Mouse (Mus musculus): ENCODE results near the gene Ssh2. TPM values are rescaled to one million over a fixed set of nuclear protein-coding genes. Genes with fewer than 3 reads are reported as not detected.

Ssh2 gene
- polyA plus RNA-seq, 1 experiment from 2014 or later, result 19.2 TPM

- ATAC-seq, result no peak
- no peaks in the 10 kb centered on the region for H3K27me3 ChIP-seq
- H3K27ac ChIP-seq, result peak overlapping the region; percentile 89
- H3K4me3 ChIP-seq (replicated peaks), result peak overlapping the region; percentile 97
- H3K36me3 ChIP-seq, result 0 out of 2 replicates have a peak, but pooled peaks cover 3% of the 10 kb centered on the region
- H3K9ac ChIP-seq (replicated peaks), result peak overlapping the region; percentile 97
- 0% methylated on average over 16 of the region's 18 CpGs for WGBS
- H3K9me3 ChIP-seq, result no peaks in the 10 kb centered on the region
- peaks cover 76% of the 10 kb centered on the region for H3K4me1 ChIP-seq (replicated peaks)
- H3K4me2 ChIP-seq (replicated peaks), result peak overlapping the region; percentile 98
Observed at GRCm38 (mm10) chr11:77492311-77492871, 276.3 kb downstream of the Ssh2 start.

GRCm38 (mm10) chr11:77492911-77493332, 276.8 kb downstream of the Ssh2 start:
- Histone ChIP-seq H3K9ac (replicated peaks) (peak overlapping the region; percentile 97), H3K27me3 (no peaks in the 10 kb centered on the region), H3K36me3 (0 out of 2 replicates have a peak, but pooled peaks cover 3% of the 10 kb centered on the region), H3K4me1 (replicated peaks) (peaks cover 76% of the 10 kb centered on the region), H3K4me2 (replicated peaks) (peak overlapping the region; percentile 98), H3K4me3 (replicated peaks) (peak overlapping the region; percentile 97), H3K27ac (peak overlapping the region; percentile 89), H3K9me3 (no peaks in the 10 kb centered on the region)
- WGBS, result 1% methylated on average over 28 of the region's 32 CpGs
- ATAC-seq, result peak; percentile 73

- H3K4me2 ChIP-seq (replicated peaks), result peak within 1 kb of the TSS; percentile 98
- H3K36me3 ChIP-seq, result peaks cover 3% of the 10 kb centered on the region; the same call in 1 of the 2 replicates
- peak within 1 kb of the TSS; percentile 97 for H3K4me3 ChIP-seq (replicated peaks)
- peak within 1 kb of the TSS; percentile 97 for H3K9ac ChIP-seq (replicated peaks)
- WGBS, result under 1% methylated on average over 55 of the region's 74 CpGs
- H3K27ac ChIP-seq, result peak within 1 kb of the TSS; percentile 89
- no peaks in the 10 kb centered on the region for H3K27me3 ChIP-seq
- H3K9me3 ChIP-seq, result no peaks in the 10 kb centered on the region
- H3K4me1 ChIP-seq (replicated peaks), result peaks cover 76% of the 10 kb centered on the region
- no peak for ATAC-seq
Observed at GRCm38 (mm10) chr11:77493512-77494343, 277.6 kb downstream of the Ssh2 start, which contains the start of gene Git1. TSS of gene Git1 (plus strand) at chr11:77493562.

- Histone ChIP-seq H3K4me3 (replicated peaks) (peak overlapping the region; percentile 97), H3K36me3 (peaks cover 9% of the 10 kb centered on the region), H3K27ac (peak overlapping the region; percentile 89), H3K4me2 (replicated peaks) (peak overlapping the region; percentile 98), H3K9me3 (no peaks in the 10 kb centered on the region), H3K9ac (replicated peaks) (peak overlapping the region; percentile 97), H3K27me3 (no peaks in the 10 kb centered on the region), H3K4me1 (replicated peaks) (peaks cover 78% of the 10 kb centered on the region)
- ATAC-seq, result no peak
- WGBS, result 34% methylated on average over 4 of the region's 4 CpGs
Observed at GRCm38 (mm10) chr11:77494344-77494676, 278.2 kb downstream of the Ssh2 start.

- Histone ChIP-seq H3K4me2 (replicated peaks) (peak overlapping the region; percentile 98), H3K4me1 (replicated peaks) (peaks cover 78% of the 10 kb centered on the region), H3K27ac (0 out of 2 replicates have a peak overlapping the region, but pooled peaks have one; percentile 89), H3K4me3 (replicated peaks) (peak overlapping the region; percentile 97), H3K9ac (replicated peaks) (peak overlapping the region; percentile 97), H3K9me3 (no peaks in the 10 kb centered on the region), H3K27me3 (no peaks in the 10 kb centered on the region), H3K36me3 (peaks cover 14% of the 10 kb centered on the region)
- 70% methylated on average over 6 of the region's 6 CpGs for WGBS
- ATAC-seq, result no peak
Observed at GRCm38 (mm10) chr11:77494782-77495181, 278.7 kb downstream of the Ssh2 start.

- Histone ChIP-seq H3K4me2 (replicated peaks) (peak overlapping the region; percentile 98), H3K9ac (replicated peaks) (peak overlapping the region; percentile 97; the same call in 1 of the 2 replicates), H3K4me1 (replicated peaks) (peaks cover 79% of the 10 kb centered on the region), H3K36me3 (peaks cover 21% of the 10 kb centered on the region), H3K4me3 (replicated peaks) (peak overlapping the region; percentile 97; the same call in 1 of the 2 replicates), H3K27ac (no peak overlapping the region), H3K27me3 (no peaks in the 10 kb centered on the region), H3K9me3 (no peaks in the 10 kb centered on the region)
- no peak for ATAC-seq
Observed at GRCm38 (mm10) chr11:77495507-77495906, 279.4 kb downstream of the Ssh2 start.

GRCm38 (mm10) chr11:77497341-77497756, 281.3 kb downstream of the Ssh2 start:
- ATAC-seq, result no peak
- H3K36me3 ChIP-seq, result peaks cover 27% of the 10 kb centered on the region
- no peaks in the 10 kb centered on the region for H3K27me3 ChIP-seq
- 21% methylated on average over 6 of the region's 6 CpGs for WGBS
- no peaks in the 10 kb centered on the region for H3K9me3 ChIP-seq
- H3K27ac ChIP-seq, result peak overlapping the region; percentile 44; the same call in 1 of the 2 replicates
- no peak overlapping the region for H3K4me3 ChIP-seq (replicated peaks)
- H3K4me2 ChIP-seq (replicated peaks), result no peak overlapping the region
- no peak overlapping the region for H3K9ac ChIP-seq (replicated peaks)
- H3K4me1 ChIP-seq (replicated peaks), result peaks cover 70% of the 10 kb centered on the region

- 15% methylated on average over 4 of the region's 4 CpGs for WGBS
- Histone ChIP-seq H3K4me3 (replicated peaks) (no peak overlapping the region), H3K4me2 (replicated peaks) (no peak overlapping the region), H3K27me3 (no peaks in the 10 kb centered on the region), H3K9ac (replicated peaks) (peak overlapping the region; percentile 36; the same call in 1 of the 2 replicates), H3K4me1 (replicated peaks) (peaks cover 65% of the 10 kb centered on the region), H3K36me3 (peaks cover 32% of the 10 kb centered on the region), H3K27ac (peak overlapping the region; percentile 44), H3K9me3 (no peaks in the 10 kb centered on the region)
- no peak for ATAC-seq
Observed at GRCm38 (mm10) chr11:77497851-77498250, 281.8 kb downstream of the Ssh2 start.

GRCm38 (mm10) chr11:77498261-77499139, 282.4 kb downstream of the Ssh2 start:
- no peak for ATAC-seq
- Histone ChIP-seq H3K4me1 (replicated peaks) (peaks cover 65% of the 10 kb centered on the region), H3K9me3 (no peaks in the 10 kb centered on the region)

GRCm38 (mm10) chr11:77499354-77499753, 283.3 kb downstream of the Ssh2 start:
- Histone ChIP-seq H3K4me3 (replicated peaks) (no peak overlapping the region), H3K27ac (no peak overlapping the region), H3K27me3 (no peaks in the 10 kb centered on the region), H3K4me2 (replicated peaks) (no peak overlapping the region), H3K36me3 (peaks cover 47% of the 10 kb centered on the region), H3K4me1 (replicated peaks) (peaks cover 59% of the 10 kb centered on the region), H3K9me3 (no peaks in the 10 kb centered on the region), H3K9ac (replicated peaks) (no peak overlapping the region)
- 87% methylated on average over 7 of the region's 7 CpGs for WGBS
- ATAC-seq, result no peak

More at GRCm38 (mm10) chr11:77498261-77499139, 282.4 kb downstream of the Ssh2 start:
- H3K9ac ChIP-seq (replicated peaks), result peak overlapping the region; percentile 36; the same call in 1 of the 2 replicates
- H3K27me3 ChIP-seq, result no peaks in the 10 kb centered on the region
- 69% methylated on average over 12 of the region's 12 CpGs for WGBS
- no peak overlapping the region for H3K4me3 ChIP-seq (replicated peaks)
- no peak overlapping the region for H3K4me2 ChIP-seq (replicated peaks)
- peak overlapping the region; percentile 44 for H3K27ac ChIP-seq
- H3K36me3 ChIP-seq, result peaks cover 38% of the 10 kb centered on the region
